Mouse (Mus musculus) brain, adult 10 weeks (tissue): Measurements from ENCODE around the gene Calcb. TPM values are rescaled to one million over a fixed set of nuclear protein-coding genes. Genes with fewer than 3 reads are reported as not detected.

Experiments
- polyA plus RNA-seq: library from polyadenylated mRNA; stranded (reverse); fragments of 350-450 nt; fragmentation: Illumina TruSeq; extraction: RNeasy Lipid Tissue Mini Kit (QIAGEN cat#74804); gene quantifications from one replicate; pipeline ENCODE4 v1.2.3, GENCODE M21; 2015; ENCODE audit warnings: low read depth, low replicate concordance

Calcb gene
- 0.86 TPM for polyA plus RNA-seq

DNA sequence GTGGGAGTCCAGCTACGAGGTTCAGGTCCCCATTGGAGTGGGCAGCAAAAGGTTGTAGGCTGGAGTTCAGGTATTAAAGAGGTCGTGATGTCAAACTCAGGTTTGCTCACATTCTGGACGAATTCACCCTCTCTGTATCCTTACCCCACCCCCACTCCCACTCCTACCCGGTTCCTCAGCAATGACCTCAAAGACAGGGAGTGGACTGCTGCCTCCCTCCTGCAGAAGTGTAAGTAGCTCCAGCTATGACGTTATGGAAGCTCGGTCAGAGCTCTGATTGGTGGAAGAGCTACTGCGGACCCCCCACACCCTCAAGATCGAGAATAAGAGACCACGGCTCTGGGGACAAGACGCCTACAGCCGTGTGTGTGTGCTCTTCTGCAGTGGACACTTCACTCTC is at the start of gene Calcb:
Calcb (plus strand) TSS at position 344 of the 400 bp plus-strand sequence.

DNA sequence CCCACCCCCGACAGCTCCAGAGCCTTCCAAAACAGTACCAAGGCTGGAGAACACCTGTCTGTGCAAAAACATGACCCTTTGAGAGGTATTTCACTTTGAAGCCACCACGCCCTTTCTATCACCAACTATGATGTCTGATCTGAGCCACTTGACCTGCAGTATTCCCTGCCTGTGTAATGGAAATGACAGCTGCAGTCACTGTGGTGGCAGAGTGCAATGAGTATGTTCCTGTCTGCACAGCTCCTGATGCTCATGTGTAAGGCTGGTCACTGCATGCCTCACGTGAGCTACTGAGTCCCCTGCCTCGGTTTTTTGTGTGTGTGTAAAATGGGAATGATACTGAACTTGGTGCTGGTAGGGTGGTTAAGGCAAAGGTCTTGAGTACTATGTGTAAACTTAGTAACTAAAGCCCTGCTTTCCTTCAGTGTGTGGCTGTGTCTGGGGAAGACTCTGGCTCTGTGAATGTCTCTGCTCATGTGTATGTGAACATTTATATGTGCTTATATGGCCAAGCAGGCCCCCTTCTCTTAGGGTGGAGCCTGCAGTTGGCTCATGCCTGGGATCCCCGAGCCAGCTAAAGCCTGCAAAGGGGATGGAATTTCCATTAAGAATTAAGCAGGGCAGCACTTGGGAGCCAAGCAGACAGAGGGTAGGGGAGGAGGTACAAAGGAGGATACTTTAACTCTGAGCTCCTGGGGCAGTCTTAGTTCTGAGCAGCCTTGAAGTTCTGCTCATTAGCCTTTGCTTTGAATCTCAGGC is 24.8 kb downstream of the Calcb start, which contains the start of gene Insc:
Insc (plus strand) TSS at position 673 of the 759 bp plus-strand sequence.

Other genes starting within 250 kb of the Calcb start
- gene Cyp2r1, start 155.7 kb upstream of the Calcb start, polyA plus RNA-seq, result 1.2 TPM
- gene Calca, start 82.3 kb upstream of the Calcb start, polyA plus RNA-seq, result 6.5 TPM
- gene Insc, start 25.1 kb downstream of the Calcb start, polyA plus RNA-seq, result 6.6 TPM